Mouse (Mus musculus): ENCODE results near the gene Xpo6.

- TF ChIP-seq POLR2A (IDR thresholded peaks at IDR 0.05; ENCODE audit: low read depth, low read length): no peak
- no peak for TF ChIP-seq CTCF (IDR thresholded peaks at IDR 0.05; ENCODE audit: extremely low read depth, insufficient read depth, insufficient read length, insufficient replicate concordance)
Observed at GRCm38 (mm10) chr7:126093162-126093561, 107.1 kb downstream of the Xpo6 start.

All from spleen, adult 2 months (tissue).